Mouse (Mus musculus) lung, embryonic 14.5 days (tissue): Measurements from ENCODE around the gene Srgap3. TPM values are rescaled to one million over a fixed set of nuclear protein-coding genes. Genes with fewer than 3 reads are reported as not detected.
A peak's percentile ranks its signal among the peaks of the same experiment; 100 is the strongest.

Source experiments
- ATAC-seq: fragments of 200-750 bp; cut with Nextera tagmentation; 2 replicates; pipeline ENCODE4 v1.8.0; 2017; ENCODE audit warnings: mild to moderate bottlenecking, moderate TSS enrichment, moderate library complexity; ENCODE audit not compliant: insufficient read depth
- DNase-seq: peaks from one replicate; pipeline ENCODE4 v3.0.0-alpha.2; 2015
- H3K27ac ChIP-seq: fragments of 300-500 bp; sonication (generic); 2 replicates; pipeline ENCODE4 v1.5.1; 2014; ENCODE audit warnings: low read depth, mild to moderate bottlenecking, moderate library complexity
- H3K27me3 ChIP-seq: fragments of 300-500 bp; sonication (generic); 2 replicates; pipeline ENCODE4 v1.6.1; 2014; ENCODE audit warnings: low read length, control low read depth; ENCODE audit not compliant: insufficient read depth
- H3K36me3 ChIP-seq: fragments of 300-500 bp; sonication (generic); 2 replicates; pipeline ENCODE4 v1.6.1; 2014; ENCODE audit warnings: control low read depth; ENCODE audit not compliant: insufficient read depth
- H3K4me1 ChIP-seq: fragments of 300-500 bp; sonication (generic); 2 replicates; pipeline ENCODE4 v1.6.1; 2014; ENCODE audit warnings: antibody characterized with exemption, control low read depth; ENCODE audit not compliant: insufficient read depth
- H3K4me2 ChIP-seq: fragments of 300-500 bp; sonication (generic); 2 replicates; pipeline ENCODE4 v1.6.1; 2014; ENCODE audit warnings: mild to moderate bottlenecking
- H3K4me3 ChIP-seq: fragments of 300-500 bp; sonication (generic); 2 replicates; pipeline ENCODE4 v1.5.1; 2014; ENCODE audit warnings: low read depth, low read length
- H3K9ac ChIP-seq: fragments of 300-500 bp; sonication (generic); 2 replicates; pipeline ENCODE4 v1.6.1; 2014
- H3K9me3 ChIP-seq: fragments of 300-500 bp; sonication (generic); 2 replicates; pipeline ENCODE4 v1.6.1; 2016; ENCODE audit warnings: low read depth, low read length, control low read depth
- CTCF ChIP-seq: IDR thresholded peaks from 2 replicates; pipeline ENCODE4 v1.5.1; 2016; ENCODE audit warnings: antibody characterized with exemption, low read depth
- WGBS: fragments of 180-500 bp; shearing (Covaris S2); extraction: QIAGEN DNeasy Blood & Tissue Kit; methylation state at CpG from one replicate; pipeline ENCODE4 v1.1.7; 2014; 5-methylcytosine and 5-hydroxymethylcytosine counted together
- polyA plus RNA-seq: library from polyadenylated mRNA; unstranded; fragments of >200 nt; fragmentation: Nextera tagmentation; extraction: Ambion mirVana; gene quantifications from 2 replicates; pipeline ENCODE4 v1.2.1, GENCODE M21; 2014

The Srgap3 gene
- polyA plus RNA-seq, 1 experiment from 2014 or later, result 5.5 TPM

- H3K4me1 ChIP-seq, result peaks cover 20% of the 10 kb centered on the region
- ATAC-seq, result no peak
- no peak overlapping the region for H3K4me3 ChIP-seq
- H3K27me3 ChIP-seq, result no peaks in the 10 kb centered on the region
- DNase-seq, result no peak
- no peak overlapping the region for H3K4me2 ChIP-seq
- H3K9ac ChIP-seq, result no peak overlapping the region
- no peak overlapping the region for H3K27ac ChIP-seq
- H3K36me3 ChIP-seq, result no peaks in the 10 kb centered on the region
- no peaks in the 10 kb centered on the region for H3K9me3 ChIP-seq
- TF ChIP-seq CTCF, result no peak
Measured at GRCm38 (mm10) chr6:112976541-112976940, 29.5 kb upstream of the Srgap3 start.

- H3K36me3 ChIP-seq, result no peaks in the 10 kb centered on the region
- no peaks in the 10 kb centered on the region for H3K9me3 ChIP-seq
- no peak for TF ChIP-seq CTCF
- no peak overlapping the region for H3K4me2 ChIP-seq
- WGBS, result 88% methylated on average over 16 of the region's 16 CpGs
- no peak overlapping the region for H3K4me3 ChIP-seq
- H3K27ac ChIP-seq, result no peak overlapping the region
- peaks cover 20% of the 10 kb centered on the region for H3K4me1 ChIP-seq
- ATAC-seq, result no peak
- H3K27me3 ChIP-seq, result no peaks in the 10 kb centered on the region
- DNase-seq, result no peak
- no peak overlapping the region for H3K9ac ChIP-seq
Measured at GRCm38 (mm10) chr6:112976136-112976535, 29.1 kb upstream of the Srgap3 start.

- Histone ChIP-seq H3K27me3 (no peaks in the 10 kb centered on the region), H3K9ac (no peak overlapping the region), H3K36me3 (no peaks in the 10 kb centered on the region), H3K4me3 (no peak overlapping the region), H3K9me3 (no peaks in the 10 kb centered on the region), H3K4me2 (peak overlapping the region; percentile 48), H3K27ac (peak overlapping the region; percentile 68), H3K4me1 (peaks cover 20% of the 10 kb centered on the region)
- TF ChIP-seq CTCF, result no peak
- ATAC-seq (0 out of 2 replicates have a peak, but pooled peaks have one; percentile 30), DNase-seq (peak; percentile 52)
- 48% methylated on average over 19 of the region's 19 CpGs for WGBS
Measured at GRCm38 (mm10) chr6:112973786-112974720, 27.0 kb upstream of the Srgap3 start.

GRCm38 (mm10) chr6:112972858-112973631 is 26.0 kb upstream of the Srgap3 start:
- ATAC-seq, result peak; percentile 82
- DNase-seq, result peak; percentile 82
- Histone ChIP-seq H3K4me1 (peaks cover 20% of the 10 kb centered on the region), H3K36me3 (no peaks in the 10 kb centered on the region), H3K4me2 (peak overlapping the region; percentile 48), H3K9me3 (no peaks in the 10 kb centered on the region), H3K9ac (no peak overlapping the region), H3K27me3 (no peaks in the 10 kb centered on the region), H3K4me3 (no peak overlapping the region), H3K27ac (peak overlapping the region; percentile 78)
- no peak for TF ChIP-seq CTCF
- WGBS, result 6% methylated on average over 18 of the region's 18 CpGs

GRCm38 (mm10) chr6:112972127-112972526 is 25.1 kb upstream of the Srgap3 start:
- WGBS, result 54% methylated on average over 10 of the region's 10 CpGs
- ATAC-seq, result no peak
- H3K27ac ChIP-seq, result no peak overlapping the region

GRCm38 (mm10) chr6:112971116-112971768 is 24.2 kb upstream of the Srgap3 start:
- no peak overlapping the region for H3K9ac ChIP-seq
- H3K27ac ChIP-seq, result no peak overlapping the region
- H3K4me3 ChIP-seq, result no peak overlapping the region
- no peaks in the 10 kb centered on the region for H3K9me3 ChIP-seq
- DNase-seq (no peak), ATAC-seq (no peak)
- WGBS, result 51% methylated on average over 6 of the region's 6 CpGs
- H3K4me2 ChIP-seq, result no peak overlapping the region
- TF ChIP-seq CTCF, result no peak
- H3K4me1 ChIP-seq, result peaks cover 20% of the 10 kb centered on the region
- no peaks in the 10 kb centered on the region for H3K36me3 ChIP-seq
- no peaks in the 10 kb centered on the region for H3K27me3 ChIP-seq

More at GRCm38 (mm10) chr6:112972127-112972526, 25.1 kb upstream of the Srgap3 start:
- Histone ChIP-seq H3K9me3 (no peaks in the 10 kb centered on the region), H3K36me3 (no peaks in the 10 kb centered on the region), H3K27me3 (no peaks in the 10 kb centered on the region), H3K4me3 (no peak overlapping the region), H3K9ac (no peak overlapping the region), H3K4me2 (no peak overlapping the region), H3K4me1 (peaks cover 20% of the 10 kb centered on the region)
- no peak for TF ChIP-seq CTCF
- no peak for DNase-seq
